ENCODE assay signal across 8 mouse cellular contexts in the genomic region with DNA sequence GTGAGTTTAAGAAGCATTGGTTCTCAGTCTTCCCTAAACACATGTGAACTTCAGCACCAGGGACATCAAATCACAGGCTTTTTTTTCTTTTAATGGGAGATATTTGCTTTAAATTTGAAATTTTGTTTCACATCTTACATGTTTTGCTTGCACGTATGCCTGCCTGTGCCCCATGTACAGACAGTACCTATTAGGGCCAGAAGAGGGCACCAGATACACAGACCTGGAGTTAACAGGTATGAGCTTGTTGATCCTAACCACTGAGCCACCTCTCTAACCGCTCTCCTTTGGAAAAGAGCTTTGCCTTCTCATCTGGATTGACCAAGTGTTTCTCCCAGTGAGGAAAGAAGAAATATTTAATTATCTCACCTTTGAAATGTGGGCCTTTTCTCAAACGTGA. TPM values are rescaled to one million over a fixed set of nuclear protein-coding genes. Genes with fewer than 3 reads are reported as not detected.
A peak's percentile ranks its signal among the peaks of the same experiment; 100 is the strongest.
DNase-seq lines count a peak whose midpoint lies in the region; ATAC-seq lines count a peak whose summit lies in the region.

No protein-coding gene starts in this region.

- intact Hi-C loops in gastrocnemius, postnatal 14 days (cut with DNase I; ENCODE audit: low total_unique reads), result no loop called here

- DNase-seq in gastrocnemius, postnatal 10 days, result peak; percentile 37
- DNase-seq in gastrocnemius, postnatal 14 days, result no peak
- DNase-seq in right cerebral cortex, postnatal 14 days, result peak; percentile 38
- DNase-seq in right cerebral cortex, postnatal 36 days (ENCODE audit: low spot score in 2 of 2), result no peak
- DNase-seq in c-Kit-positive CD71-negative TER-119-negative erythroid progenitor cells, embryonic 14.5 days (ENCODE audit: low read depth), result peak; percentile 35
- DNase-seq in induced T-regulatory cell, adult 2 months (ENCODE audit: low read depth), result peak; percentile 52

- peak; percentile 62; the same call in 1 of the 2 replicates for ATAC-seq in megakaryocyte, adult 5-6 weeks (ENCODE audit: poor library complexity, severe bottlenecking)
- ATAC-seq in frontal cortex, adult (ENCODE audit: low TSS enrichment), result no peak

RNA-seq across cellular contexts. Expression of gene Larp6, which starts 5.5 kb away (rescaled TPM):
- 1 to 10 TPM; 2.2 to 2.9 TPM for total RNA-seq in gastrocnemius, postnatal 10 days (2021)
- 1 to 10 TPM; 1.6 TPM for total RNA-seq in gastrocnemius, postnatal 14 days (2021)
- not detected in 2 replicates for total RNA-seq in megakaryocyte, adult 5-6 weeks (2015)
- 0.33 TPM in 1 of 2 replicates, not detected in the other for total RNA-seq in megakaryocyte, adult 5-6 weeks (2017)

RNA-seq across cellular contexts. Expression of gene Lrrc49, which starts 30.3 kb away (rescaled TPM):
- 1 to 10 TPM; 4.7 to 5.1 TPM for total RNA-seq in gastrocnemius, postnatal 10 days (2021)
- total RNA-seq in gastrocnemius, postnatal 14 days (2021), result 1 to 10 TPM; 3.4 to 3.5 TPM
- 2.8 and 3.0 TPM in 2 replicates for total RNA-seq in megakaryocyte, adult 5-6 weeks (2015)
- 3.6 and 5.1 TPM in 2 replicates for total RNA-seq in megakaryocyte, adult 5-6 weeks (2017)

Comparison
In these comparisons a context has a peak if more than half of its experiments do, and no peak if none do; other contexts are left out.
1. DNase-seq: peak in gastrocnemius, postnatal 10 days (single experiment), right cerebral cortex, postnatal 14 days (single experiment), c-Kit-positive CD71-negative TER-119-negative erythroid progenitor cells, embryonic 14.5 days (single experiment) and induced T-regulatory cell, adult 2 months (single experiment); none in gastrocnemius, postnatal 14 days (single experiment) and right cerebral cortex, postnatal 36 days (0 of 2).